Mouse (Mus musculus) G1E (cell line): Measurements from ENCODE around the gene Cd200r3.

Source experiments
- CTCF ChIP-seq: IDR thresholded peaks from 2 replicates; pipeline ENCODE4 v1.5.1; 2012; ENCODE audit warnings: low read depth, low read length, inconsistent platforms, mixed read lengths
- GATA1 ChIP-seq: IDR thresholded peaks from 2 replicates; pipeline ENCODE4 v1.6.1; 2012; ENCODE audit warnings: borderline replicate concordance, low read length, inconsistent platforms, mixed read lengths
- GATA2 ChIP-seq: IDR thresholded peaks from 2 replicates; pipeline ENCODE4 v1.6.1; 2012; ENCODE audit warnings: low read depth, low read length, inconsistent platforms, borderline replicate concordance
- POLR2AphosphoS5 ChIP-seq: IDR thresholded peaks from 2 replicates; pipeline ENCODE4 v1.6.1; 2012; ENCODE audit warnings: low read depth, low read length, inconsistent platforms; ENCODE audit not compliant: insufficient replicate concordance
- TAL1 ChIP-seq: conservative IDR thresholded peaks from 2 replicates; pipeline ENCODE4 v1.6.1; 2012; ENCODE audit warnings: low read depth, low read length, inconsistent platforms, mixed read lengths

- TF ChIP-seq CTCF: no peak
- TF ChIP-seq GATA1: no peak
- TF ChIP-seq TAL1: no peak
- no peak for TF ChIP-seq POLR2AphosphoS5
- TF ChIP-seq GATA2: no peak
These were observed 33.6 kb downstream of the Cd200r3 start for GRCm38 (mm10) chr16:44976892-44977633.
